Mouse (Mus musculus): ENCODE measurements around the gene Celf1.

Celf1 gene

DNA sequence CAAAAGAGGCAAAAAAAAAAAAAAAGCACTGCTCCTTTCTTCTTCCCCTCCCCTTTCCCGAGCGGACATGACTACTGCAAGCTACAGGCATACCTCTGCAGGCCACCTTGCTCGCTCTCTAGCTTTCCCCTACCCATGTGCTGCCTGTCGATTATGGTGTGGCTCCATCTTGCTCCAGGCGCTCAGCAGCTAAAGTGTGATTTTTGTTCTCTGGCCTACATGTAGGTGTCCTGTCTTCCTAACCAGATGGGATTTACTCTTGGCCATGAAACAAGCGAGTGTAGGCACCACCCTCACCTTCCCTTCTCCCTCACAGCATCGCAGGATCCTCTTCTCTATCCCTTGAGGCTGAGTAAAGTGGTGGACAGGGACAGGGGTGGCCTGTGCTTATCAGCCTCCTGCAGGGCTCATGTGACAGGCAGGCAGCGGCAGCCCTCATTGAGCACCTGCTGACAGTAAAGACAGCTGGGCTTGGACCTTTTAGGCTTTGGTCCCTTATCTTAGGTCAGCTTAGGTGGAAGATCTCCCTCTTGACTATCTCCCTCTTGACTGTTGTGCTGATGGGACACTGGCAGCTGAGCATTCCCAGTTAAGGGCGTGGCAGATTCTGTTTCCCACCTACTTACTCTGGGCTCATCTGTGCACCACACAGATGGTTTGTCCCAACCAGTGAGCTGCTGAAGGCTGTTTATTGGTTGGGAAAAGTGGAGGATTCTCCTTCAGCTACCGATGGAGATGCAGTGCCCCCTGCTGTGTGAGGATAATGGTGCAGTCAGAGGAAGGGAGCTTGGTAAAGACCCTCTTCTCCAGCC lies 120.6 kb downstream of the Celf1 start:
- DNase-seq (ENCODE audit: low read depth in 2 of 2, low spot score in 2 of 2), result no peak

DNA sequence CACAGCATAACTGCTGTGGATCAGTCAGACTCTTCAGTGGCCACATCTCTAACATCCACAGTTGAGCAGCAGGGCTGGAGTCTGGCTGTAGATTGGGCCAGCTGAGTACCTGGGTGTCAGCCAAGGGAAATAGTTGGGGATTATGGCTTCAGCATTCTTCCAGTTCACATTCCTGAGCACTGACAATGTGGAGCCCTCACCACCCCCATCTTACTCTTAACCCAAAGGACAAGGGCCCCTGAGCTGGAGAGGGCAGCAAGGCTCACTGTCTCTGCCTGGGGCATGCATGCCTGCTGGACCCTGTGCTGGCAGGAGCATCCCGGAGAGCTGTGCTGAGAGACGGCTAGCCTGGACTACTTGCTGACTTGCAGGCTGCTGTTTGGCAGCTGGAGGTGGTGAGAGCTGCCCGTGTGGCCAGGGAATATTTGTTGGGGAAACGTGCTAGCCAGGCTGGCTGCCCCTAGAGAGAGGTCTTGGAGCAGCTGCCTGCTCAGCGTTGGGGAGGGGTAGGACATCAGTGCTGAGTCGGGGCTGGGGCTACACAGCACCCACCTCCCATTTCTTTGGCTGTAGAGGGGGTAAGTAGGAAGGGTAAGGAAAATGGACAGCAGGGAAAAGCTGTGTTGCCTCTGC lies 121.8 kb downstream of the Celf1 start:
- no peak for DNase-seq (ENCODE audit: low read depth in 2 of 2, low spot score in 2 of 2)

DNA sequence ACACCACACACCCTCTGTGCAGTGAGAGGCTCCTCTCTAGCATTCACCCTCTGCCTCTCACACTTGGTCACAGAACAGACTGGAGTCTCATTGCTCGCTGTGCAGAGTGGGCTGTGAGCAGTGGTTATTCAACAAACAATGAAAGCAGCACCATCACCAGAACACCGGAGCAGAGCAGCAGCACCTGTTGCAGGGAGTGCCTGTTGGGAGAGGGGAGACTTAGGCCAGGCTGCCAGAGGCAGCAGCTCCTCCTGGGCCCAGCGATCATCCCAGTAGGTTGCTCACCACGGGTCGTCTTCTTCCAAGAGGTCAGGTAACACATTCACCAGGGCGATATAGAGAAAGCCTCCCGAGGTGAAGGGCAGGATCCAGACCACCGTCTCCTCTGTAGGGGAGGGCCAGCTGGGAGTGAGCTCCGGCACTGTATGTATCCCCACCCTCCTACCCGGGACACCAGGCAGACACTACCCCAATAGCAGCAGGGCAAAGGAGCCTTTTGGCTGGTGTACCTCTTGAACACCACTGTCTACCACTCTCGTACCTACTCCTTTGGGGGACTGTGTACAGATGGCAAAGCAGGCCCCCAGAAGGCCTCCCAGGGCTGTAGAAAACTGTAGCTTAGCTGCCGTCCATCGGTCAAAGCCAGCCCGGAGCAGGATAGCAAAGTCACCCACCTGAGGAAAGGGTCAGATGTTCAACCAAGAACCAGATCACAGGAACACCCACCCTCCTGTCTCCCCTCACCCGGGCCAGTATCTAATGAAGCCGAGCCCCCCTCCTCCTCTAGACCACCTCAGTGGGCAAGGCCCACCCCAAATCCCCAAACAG lies 122.8 kb downstream of the Celf1 start:
- DNase-seq (ENCODE audit: low read depth in 2 of 2, low spot score in 2 of 2), result no peak

DNA sequence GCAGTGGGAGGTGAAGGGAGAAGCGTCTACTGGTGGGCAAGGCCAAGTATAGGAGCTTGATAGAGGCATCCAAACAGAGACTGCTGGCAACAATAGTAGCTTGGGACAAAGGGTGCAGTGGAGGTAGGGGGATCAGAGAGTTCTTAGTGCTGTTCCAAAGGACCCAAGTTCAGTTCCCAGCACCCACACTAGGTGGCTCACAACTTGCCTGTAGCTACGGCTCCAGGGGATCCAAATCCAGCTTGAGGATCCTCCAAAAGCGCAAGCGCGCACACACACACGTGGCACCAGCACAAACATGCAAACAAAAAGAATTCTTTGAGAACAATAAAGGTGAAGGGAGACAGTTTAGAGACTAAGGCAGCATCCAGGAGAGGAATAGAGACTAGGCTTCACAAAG lies 124.0 kb downstream of the Celf1 start:
- DNase-seq (ENCODE audit: low read depth in 2 of 2, low spot score in 2 of 2), result no peak

DNA sequence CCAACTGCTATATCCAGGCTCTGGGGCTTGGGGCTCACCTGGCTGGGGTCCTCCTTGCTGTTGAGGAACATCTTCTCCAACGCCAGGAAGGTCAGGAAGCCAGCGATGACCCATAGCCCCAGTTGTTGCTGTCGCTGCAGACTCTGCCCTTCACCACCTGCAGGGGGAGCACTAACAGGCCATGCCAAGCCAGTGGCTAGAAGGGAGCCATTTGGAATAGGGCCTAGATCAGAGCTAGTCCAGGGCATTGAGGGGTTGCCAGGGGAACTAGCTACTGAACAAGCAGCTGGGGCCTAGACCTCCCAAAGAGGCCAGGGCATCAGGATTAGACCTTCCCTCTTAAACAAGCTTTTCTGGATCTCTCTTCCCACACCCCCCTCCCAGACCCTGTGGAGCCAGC lies 125.4 kb downstream of the Celf1 start:
- peak; percentile 46 to 52 for DNase-seq (ENCODE audit: low read depth in 2 of 2, low spot score in 2 of 2)

DNA sequence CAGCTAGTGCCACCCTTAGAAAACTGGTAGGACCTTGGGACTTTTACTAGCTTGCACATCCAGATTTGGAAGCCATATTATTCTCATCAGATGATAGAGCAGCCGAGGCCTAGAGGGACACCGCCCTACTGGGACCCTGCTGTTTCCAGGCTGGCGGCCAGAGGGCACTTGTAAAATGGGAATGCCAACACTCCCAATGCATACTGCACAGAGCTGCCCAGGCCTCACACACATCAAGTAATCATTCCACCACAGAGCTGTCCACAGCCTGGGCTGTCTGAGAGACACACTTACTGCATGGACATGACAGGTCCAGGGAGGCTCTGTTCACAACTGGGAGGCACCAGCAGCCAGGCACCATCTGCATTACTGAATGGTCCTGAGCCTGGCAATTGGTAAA lies 126.3 kb downstream of the Celf1 start:
- no peak for DNase-seq (ENCODE audit: low read depth in 2 of 2, low spot score in 2 of 2)

DNA sequence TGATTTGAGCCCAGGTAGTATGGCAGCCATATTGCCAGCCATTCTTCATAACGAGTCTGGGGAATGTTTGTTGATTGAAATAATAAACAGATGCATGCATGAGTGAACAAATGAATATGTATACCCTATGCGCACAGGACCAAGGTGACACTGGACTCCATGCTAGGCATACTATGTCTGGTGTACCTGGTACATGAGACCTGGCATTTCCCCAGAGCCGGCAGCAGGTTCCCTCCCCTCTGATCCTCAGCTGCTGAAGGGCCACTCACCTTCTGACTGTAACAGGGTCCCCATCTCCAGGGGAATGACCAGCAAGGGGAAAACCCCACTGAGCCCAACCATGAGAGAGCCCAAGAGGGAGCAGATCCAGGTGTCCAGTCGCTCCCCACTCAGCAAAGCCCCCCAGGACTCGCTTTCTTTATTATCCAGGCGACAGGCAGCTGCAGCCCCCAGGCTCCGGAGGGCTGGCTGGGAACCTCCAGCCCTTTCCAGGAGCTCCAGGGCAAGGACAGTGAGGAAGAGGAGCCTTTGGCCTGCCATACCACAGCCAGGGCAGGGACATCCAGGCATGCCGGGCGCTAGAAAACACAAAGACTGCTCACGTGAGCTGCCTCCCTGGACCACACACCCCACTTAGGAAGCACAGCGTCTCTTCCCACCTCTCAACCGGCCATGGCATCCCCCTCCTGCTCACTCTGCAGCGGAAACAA lies 128.1 kb downstream of the Celf1 start:
- DNase-seq (ENCODE audit: low read depth in 2 of 2, low spot score in 2 of 2), result no peak

DNA sequence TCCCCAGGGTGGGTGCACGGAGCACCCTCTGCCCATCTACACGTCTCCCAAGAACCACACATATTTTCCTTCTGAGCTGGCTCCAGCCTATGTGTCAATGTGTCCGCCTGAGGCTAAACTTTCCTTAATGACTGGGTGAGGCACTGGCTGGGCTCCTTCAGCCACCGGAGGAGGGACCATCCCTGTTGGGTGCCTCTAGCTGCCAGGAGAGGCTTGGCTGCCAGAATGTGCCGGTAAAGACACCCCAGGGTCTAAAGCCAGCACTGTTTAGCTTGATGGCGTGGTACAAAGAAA lies 128.6 kb downstream of the Celf1 start:
- no peak for DNase-seq (ENCODE audit: low read depth in 2 of 2, low spot score in 2 of 2)
